Mouse (Mus musculus): ENCODE measurements around the gene Dync1i1.

Gene Dync1i1

DNA sequence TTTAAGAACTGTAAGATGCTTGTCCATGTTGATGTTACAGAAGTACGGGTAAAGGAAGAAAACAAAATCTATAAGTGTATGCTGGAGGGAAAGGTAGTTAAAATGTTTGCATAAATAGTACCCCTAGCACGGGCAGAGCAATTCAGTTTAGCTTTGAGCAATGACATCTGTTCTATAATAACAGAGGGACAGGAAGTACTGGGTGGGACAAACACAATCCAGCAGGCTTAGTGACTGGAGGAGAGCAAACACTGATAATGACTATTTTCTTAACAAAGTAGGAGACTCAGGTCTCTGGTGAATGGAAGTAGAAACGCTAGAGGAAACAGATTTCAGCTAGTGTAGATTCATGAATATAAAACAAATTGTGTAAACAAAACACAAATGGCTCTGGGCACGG lies 250.8 kb downstream of the Dync1i1 start:
- no peak for DNase-seq

DNA sequence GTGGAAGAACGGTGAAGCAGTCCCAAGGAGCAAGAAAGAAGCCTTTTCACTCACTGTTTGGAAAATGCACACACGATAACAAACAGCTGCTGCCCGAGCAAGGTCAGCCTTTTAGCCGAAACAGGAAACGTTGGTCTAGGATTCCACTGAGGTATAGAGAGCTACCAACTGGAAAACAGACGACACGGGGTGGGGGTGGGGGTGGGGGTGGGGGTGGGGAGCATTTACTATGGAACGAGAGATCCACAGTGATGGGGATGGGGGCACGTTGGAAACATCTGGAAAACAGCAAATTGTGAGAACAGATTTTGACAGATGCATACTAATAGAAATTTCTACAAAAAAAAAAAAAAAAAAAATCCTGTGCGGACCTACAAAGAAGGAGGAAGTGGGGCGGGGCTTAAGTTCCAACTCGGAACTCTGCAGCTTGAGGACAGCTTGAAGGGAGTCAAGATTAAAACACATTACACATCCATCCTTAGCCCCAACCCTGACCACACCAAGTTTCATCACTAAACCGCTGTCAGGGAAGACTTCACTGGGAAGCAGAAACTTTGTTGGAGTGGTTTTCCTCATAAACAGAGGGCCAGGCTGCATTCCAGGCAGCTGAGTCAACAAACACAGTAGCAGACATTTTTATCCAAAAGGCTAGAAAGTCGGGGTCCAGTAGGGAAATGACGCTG lies 251.9 kb downstream of the Dync1i1 start:
- no peak for DNase-seq

DNA sequence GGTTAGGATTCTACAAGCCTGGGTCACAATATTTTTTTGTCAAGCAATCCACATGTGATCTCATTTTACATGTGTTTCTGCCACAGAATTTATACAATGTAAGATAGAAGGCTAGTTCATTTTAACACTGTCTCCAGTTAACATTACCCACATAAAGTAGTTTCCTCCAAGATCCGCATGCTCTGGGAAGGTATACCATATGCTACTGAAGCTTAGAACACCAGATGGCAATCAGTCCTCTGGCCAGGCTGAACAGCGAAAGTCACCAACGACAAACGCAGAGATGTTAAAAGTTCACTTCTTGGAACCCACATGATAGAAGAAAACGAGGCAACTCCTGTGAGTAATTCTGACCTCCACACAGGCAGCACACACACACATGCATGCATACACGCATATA lies 265.8 kb downstream of the Dync1i1 start:
- DNase-seq: no peak

DNA sequence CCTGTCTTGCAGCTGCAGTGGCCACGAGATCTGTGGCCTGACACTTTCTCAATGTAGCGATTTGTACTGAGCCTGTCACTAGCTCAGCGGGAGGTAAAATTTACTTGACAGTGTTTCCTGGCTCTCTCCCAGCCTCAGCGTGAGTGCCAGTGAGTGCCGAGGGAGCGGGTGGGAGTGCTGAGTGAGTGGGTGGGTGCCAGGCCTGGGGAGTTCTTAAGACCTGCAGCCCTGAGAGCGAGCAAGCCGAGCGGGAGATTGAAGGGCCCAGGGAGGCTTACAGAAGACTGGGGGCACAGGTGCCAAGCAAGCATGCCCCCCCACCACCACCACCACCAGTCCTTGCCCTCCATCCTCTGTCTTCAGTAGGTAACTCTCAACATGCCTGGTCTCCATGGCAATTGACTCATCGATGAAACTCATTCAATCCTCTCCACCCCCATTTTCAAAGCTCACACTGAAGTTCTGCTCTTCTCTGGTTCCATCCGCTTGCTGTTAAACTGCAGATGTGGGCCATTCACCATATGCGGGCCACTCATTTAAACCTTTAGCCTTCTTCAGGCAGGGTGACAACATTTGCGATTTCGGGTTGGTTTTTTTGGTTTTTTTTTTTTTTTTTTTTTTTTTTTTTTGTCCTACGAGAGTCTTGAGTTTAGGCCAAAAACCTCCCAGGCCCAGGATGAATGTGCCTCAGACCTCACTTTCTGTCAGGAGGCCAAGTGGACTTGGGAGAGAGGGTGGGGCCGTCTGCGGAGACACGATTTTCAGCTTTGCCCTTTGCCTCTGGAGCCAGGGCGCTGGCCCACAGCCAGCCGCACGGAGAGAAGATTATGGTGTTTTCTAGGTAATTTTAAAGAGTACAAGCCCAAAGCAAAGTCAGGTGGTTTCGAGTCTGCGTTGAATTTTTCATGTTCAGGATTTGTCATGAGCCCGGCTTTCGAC lies 266.6 kb downstream of the Dync1i1 start:
- DNase-seq: peak; percentile 87 to 89

DNA sequence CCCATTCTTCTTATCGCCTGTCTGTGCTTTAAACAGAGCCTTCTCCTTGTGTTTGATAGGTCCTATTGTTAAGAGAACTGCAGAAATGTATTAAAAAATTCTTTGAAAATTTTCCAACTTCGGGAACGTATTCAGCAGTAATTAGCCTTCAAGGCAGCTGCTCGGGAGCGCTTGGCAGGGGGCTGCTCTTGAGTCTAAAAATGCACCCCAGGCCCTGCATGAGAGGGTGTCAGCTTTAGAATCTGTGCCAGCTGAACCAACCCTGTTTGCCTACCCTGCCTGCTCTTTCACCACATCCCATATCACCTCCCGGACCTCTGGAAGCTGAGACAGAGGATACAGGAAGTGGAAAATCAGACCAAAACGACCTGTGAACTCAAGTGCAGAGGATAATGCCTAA lies 267.6 kb downstream of the Dync1i1 start:
- no peak for DNase-seq

DNA sequence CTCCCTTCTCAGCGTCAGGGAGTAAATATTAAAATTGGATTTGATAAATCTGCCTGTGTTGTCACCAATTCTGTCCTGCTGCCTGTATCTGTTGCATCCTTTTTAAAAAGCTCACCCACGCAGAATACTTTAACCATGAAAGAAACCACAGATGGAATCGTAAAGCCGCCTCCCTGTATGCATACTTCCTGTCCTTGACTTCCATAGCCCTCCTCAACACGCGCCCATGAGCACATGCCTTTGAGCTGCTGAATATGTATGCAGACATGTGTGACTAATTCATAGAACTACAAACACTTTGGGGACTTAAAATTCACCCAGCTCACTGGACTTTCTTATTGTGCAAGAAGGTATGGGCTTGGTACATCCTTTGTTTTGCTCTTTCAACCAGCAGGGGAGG lies 272.1 kb downstream of the Dync1i1 start:
- DNase-seq: no peak

DNA sequence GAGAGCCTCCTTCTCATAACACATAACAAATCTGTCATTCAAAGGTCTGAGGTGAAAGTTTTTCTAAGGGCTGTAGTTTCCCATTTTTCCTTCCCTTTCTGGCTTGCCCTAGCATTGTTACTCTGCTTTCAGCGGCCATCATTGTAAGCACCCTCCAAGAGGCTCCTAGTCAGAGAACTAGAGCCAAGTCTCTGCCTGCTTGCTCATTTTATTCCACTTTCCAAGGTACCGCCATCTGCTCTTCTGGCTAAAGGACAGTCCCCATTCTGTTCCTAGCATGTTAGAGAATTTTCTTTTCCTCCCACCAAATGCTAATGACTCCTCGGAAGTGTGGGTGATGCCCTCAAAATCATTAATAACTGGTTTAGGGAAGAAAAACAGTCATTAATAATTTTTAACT lies 276.6 kb downstream of the Dync1i1 start:
- DNase-seq: no peak

DNA sequence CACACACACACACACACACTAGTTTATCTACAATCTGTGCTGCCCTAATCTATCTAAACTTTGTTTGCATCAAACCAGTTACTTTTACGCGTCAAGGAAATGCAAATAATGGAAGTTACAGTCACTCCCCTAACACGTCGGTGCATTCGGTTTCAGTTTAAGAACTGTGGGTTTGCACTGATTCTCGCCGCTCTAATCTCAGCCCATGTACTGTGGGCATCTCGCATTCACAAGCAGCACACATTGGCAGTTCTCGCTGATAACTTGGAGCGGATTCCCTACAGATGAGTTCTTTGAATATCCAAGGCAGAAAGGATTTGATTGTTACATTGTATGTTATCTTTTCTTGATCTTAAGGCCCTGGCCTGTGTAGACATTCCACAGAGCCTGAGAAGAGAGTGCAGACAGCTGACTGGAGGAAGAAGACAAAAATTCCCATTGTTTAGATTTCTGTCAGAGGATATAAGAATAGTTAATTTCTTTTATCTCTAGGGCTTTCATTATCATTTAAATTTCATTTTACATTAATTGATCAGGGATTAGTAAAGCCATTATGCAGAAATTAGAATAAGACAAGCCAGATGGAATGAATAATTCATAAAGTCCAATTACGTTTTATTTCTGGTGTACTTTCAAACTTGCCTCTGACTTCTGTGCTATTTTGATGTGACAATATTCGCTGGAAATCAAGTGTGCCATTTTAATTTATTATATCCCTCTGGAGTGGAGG lies 279.5 kb downstream of the Dync1i1 start:
- no peak for DNase-seq

DNA sequence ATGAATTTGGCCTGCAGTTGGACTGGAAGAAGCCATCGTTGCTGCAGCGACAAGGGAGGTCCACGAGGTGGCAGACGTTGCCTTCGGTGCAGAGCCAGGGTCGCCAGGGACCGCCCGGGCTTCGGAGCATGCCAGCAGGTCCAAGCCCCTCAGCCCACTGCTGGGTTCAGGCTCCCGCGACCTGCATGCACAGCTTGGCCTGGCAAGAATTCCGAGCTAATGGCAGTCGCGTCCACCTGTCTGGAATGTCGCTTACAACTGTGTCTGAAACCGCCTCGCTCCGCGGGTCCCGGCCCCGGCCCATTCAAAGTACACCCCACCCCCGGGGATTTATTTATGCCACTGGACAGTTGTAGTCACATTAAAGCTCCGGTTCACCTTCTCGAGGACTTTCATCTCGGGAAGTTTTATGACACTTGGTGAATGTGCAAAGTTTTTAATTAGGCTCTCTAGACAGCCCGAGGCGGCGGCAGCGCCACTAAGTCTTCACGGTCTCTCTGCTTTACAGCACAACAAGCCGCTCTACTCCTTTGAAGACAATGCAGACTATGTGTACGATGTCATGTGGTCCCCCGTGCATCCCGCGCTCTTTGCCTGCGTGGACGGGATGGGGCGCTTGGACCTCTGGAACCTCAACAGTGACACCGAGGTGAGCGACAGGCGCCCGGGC lies 280.5 kb downstream of the Dync1i1 start:
- DNase-seq: peak; percentile 18 to 58

DNA sequence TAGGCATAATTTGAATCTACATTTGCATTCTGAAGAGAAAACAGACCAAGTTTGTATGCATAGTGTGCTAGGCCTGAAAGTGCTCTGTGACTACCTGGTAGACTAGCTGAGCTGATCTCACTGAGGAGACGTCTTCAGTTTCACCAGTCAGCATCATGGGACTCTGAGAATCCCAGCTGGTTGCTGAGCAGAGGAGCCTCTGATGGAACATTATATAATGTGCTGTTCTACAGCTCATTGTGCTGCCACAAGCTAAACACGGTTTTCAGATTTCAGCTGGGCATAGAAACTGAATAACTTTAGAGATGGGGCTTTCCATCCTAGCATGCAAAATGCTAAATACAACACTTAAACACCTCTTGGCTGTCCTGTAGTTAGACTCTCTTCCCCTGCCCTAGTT lies 285.9 kb downstream of the Dync1i1 start:
- no peak for DNase-seq

DNA sequence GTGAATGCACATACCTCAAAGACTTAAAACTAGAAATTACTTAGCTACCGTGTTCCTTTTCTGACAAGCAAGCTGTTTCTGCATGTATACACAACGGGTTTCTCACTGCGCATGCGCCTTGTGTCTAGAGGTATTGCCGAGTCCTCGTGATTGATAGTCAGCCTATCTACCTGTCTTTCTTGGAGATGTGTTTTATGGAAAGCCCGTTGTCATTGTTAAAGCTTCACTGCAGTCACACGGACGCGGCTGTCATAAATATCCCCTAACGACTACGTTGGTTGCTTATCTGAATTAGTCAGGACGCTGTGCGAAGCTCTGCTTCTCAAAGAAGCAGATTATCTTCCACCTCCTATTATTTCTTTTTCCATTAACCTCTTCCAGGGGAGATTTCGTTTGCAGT lies 290.2 kb downstream of the Dync1i1 start:
- DNase-seq: no peak

DNA sequence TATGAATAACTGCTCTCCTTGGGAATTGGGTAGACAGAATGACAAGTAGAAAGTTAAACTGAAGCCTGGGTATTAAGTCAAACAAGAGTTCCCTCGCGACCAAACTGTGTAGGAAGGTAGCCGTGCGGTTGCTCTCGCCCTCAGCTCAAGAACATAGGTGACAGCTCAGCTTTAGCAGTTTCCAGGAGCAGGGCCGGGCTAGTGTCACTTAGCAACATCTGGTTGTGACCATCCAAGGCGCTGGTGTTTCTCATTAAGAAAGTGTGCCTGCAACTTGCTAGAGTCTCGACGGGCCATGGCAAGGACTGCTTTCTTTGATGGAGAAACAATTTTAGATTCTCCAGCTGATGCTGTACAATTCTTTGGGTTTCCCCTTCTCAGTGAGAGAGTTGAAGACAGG lies 291.5 kb downstream of the Dync1i1 start:
- no peak for DNase-seq

DNA sequence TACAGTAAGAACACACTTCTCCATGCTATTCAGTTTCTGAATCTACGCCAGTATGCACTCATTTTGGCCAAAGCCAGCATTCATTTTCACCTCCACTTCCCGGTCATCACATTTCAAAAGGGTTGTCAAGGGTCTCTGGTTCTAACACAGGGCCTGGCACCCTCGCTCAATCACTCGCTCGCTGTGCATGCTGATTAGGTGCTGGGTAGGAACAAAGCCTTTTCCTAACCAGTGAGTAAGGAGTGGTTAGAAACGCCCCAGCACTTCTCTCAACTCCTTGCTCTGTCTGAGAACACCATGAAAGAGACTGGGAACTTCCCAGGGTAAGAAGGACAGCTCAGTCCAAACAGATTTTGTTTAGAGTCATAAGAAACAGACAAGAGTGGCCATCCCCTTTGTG lies 298.5 kb downstream of the Dync1i1 start:
- DNase-seq: no peak

DNA sequence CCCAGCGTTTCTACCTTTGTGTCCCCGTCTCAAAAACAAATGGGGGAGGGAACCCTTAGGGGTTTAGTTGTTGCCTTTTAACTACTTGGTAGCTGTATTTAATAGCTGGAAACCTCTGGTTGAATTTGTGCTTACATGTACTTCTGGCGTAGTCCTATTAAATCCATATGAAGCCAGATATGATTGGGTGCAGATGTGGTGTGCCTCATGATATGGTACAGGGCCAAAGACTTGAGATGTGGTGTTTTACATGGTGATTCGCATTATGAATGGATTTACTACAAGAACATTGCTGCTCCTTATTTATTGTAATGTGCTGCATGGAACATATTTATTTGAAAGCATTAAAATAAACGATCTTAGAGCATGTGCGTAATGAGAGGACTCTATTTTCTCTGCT lies 302.2 kb downstream of the Dync1i1 start:
- DNase-seq: no peak

DNA sequence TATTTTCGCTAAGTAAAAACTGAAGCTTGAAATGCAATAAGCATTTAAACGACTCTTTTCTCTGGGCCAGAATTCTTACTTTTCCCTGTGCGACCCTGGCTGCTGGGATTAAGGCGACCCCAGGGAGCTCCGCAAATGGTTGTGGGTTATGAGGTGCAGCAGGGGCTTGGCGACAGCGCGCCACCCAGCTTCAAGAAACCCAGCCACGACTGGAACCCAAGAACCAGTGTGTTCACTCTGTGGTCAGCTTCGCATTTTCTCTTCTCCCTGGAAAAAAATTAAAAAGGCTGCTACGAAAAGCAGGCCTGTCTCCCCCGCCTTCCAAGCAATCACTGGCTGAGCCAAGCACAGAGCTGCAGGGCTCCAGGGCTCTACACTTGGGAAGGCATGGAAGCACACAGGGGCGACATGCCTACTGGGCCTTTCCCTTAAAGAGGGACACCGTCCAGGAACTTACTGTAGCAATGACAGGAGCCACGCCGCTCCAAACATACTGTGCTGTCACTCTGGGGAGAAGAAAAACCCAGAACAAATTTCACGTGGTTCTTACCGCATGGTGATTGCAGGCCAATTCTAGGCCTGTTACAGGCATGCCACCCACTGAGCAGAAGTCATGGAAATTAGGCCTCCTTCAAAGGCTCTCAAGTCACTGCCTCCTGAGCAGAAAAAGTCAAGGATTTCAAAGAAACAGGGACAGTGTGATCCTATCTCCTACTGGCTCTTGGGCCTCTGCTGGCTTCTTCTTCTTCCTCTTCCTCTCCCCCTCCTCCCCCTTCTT lies 313.5 kb downstream of the Dync1i1 start:
- no peak for DNase-seq

DNA sequence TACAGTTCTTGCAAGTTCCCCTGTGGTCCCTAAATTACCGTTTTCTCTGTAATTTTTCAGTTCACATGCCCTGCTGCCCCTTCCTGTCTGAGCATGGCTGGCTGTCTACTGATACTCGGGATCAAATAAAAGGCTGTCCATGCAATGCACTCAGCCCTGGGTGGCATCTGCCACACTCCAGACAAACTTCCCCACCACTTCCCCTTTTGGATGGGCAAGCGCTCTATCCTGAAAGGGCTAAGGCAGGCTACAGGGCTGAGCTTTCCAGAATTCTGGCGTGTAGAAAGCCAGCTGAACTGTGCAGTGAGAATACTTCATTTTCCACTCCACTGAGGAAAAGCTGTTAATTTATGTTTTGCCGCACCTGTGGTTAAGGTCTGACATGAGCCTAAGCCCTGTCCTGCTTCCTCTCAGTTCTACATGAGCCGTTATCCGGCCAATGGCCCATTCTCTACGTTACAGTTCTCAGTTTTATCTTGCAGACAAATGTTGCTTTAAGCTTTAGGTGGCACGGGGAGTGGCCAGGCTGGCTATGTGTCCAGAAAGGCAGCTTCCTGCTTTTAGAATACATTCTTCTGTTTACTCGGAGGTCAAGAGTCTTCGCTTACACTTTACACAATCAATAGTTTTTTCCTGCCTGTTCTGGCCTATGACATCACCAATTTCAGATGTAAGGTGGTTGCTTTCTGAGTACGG lies 321.4 kb downstream of the Dync1i1 start:
- no peak for DNase-seq

DNA sequence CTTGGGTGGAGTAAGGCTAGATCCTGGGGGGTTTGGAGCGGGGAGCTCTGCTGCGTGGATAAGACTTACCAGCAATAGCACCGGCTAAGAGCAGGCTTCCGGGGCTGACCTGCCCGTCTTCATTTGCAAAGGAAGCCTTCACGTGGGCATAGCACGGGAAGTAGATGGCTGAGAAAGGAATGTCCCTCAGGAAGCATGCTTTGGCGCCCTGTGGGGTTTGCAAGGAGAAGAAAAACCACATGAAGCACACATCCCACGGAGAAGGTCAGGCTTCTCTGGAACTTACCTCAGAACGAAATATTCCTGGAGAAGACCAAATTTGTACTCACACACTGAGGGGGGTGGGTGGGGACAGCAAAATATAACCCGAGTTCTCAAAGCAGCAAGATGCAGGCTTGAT lies 327.3 kb downstream of the Dync1i1 start:
- no peak for DNase-seq

DNA sequence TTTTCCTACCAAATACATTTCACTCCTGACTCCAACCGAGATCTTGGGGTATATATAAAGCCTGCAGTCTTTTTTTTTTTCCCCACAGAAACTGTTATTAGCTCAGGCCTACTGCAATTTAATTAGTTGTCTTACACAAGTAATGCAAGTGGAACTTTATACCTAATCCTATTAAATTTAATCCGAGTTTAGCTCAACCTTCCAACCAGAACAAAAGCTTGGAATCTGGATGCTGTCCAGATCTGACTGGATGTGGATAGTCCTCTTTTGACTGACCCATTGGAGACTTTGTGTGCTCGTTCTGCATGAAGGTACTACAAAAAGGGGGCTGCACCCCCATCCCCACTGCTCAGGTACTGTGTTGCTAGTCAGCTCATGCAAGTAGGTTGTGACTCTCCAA lies 328.5 kb downstream of the Dync1i1 start:
- DNase-seq: peak; percentile 8 to 11

DNA sequence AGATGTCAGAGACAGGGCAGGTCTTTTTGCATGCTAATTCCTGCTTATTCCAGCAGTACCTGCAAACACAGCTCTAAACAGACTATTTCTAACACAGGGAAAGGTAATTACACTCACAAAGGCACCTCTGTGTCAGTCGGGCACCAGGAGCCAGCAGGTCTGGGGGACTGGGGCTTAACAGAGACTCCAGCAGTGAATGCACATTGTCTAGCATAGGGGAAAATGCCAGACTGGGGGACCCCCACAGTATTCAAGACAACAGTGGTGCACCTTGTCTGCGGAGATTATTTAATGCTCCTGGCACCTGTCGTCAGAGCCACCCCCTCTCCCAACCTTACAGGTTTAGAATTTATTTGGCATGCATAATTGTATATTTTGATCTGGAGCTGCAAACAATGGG lies 333.1 kb downstream of the Dync1i1 start:
- no peak for DNase-seq

DNA sequence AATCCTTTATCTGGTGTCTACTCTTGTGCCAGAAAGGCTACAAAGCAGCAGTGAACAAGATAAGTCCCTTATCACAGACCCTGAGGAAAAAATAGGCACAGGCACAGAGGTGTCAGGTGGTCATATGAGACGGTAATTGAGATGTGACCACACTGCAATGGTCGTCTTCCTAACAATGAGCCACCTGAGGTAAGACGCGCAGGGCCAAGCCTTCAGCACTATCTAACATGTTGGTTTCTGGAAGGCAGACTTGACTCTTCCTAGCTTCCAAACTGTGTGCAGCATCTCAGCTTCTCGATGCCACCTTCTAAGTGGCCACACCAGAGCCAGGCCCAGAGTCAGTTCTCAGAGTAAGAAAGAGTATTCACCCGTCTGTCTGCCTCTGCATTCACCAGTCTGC lies 341.8 kb downstream of the Dync1i1 start:
- DNase-seq: no peak

DNA sequence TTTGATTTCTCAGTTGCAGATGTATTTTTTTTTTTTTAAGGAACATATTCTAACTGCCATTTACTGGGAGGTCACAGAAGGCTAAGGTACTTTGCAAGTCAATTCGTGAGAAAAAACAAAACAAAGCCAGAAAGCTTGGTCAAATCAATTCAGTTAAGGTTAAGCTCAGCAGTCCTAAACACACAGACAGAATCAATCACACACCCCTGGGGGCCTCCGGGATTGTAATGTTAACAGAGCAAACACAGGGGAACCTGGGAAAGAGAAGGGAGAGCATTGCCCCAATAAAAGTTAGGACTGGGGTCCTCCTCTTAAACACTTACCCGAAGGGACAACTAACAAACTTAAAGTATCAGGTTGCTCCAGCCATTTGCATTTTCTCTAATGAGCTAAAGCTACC lies 344.6 kb downstream of the Dync1i1 start:
- no peak for DNase-seq

DNA sequence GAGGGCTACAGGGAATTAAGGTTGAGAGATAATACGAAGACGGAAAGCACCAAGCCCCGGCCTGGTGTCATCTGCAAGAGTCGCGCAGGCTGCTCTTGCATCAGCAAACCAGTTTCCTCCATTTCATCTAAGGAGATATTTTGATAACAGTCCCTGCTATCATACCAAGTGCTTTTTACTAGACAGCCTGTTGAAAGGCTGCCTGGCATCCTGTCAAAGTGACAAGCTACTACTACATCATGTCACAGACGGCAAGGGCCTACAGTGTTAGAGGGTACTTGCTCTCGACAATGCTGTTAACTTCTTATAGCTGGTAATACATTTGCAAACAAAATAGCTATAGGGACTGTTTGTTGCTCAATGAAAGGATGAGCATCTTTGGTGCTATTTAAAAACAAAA lies 345.6 kb downstream of the Dync1i1 start:
- no peak for DNase-seq

All from kidney, adult 8-10 months (tissue).